Mouse (Mus musculus) retina, postnatal 7 days (tissue): Measurements from ENCODE around the gene Ndufb7.
A peak's percentile ranks its signal among the peaks of the same experiment; 100 is the strongest.

Experiments
- DNase-seq: peaks from one replicate; pipeline ENCODE4 v3.0.0-alpha.2; 2012; ENCODE audit warnings: low read depth, low spot score

Ndufb7 gene

GRCm38 (mm10) chr8:83602650-83603029 lies 36.2 kb downstream of the Ndufb7 start:
- no peak for DNase-seq

- peak; percentile 98 for DNase-seq
Measured at GRCm38 (mm10) chr8:83607661-83608397, 41.4 kb downstream of the Ndufb7 start, which contains the start of the genes Tecr and Dnajb1. Tecr (minus strand) TSS chr8:83607971. Dnajb1 (plus strand) TSS chr8:83608193.

GRCm38 (mm10) chr8:83608398-83608829 lies 41.9 kb downstream of the Ndufb7 start:
- peak; percentile 63 for DNase-seq

GRCm38 (mm10) chr8:83609086-83609485 lies 42.6 kb downstream of the Ndufb7 start:
- DNase-seq = no peak

- DNase-seq = no peak
Measured at GRCm38 (mm10) chr8:83609547-83610180, 43.2 kb downstream of the Ndufb7 start.

GRCm38 (mm10) chr8:83611921-83612320 lies 45.5 kb downstream of the Ndufb7 start:
- no peak for DNase-seq

- no peak for DNase-seq
Measured at GRCm38 (mm10) chr8:83613695-83614094, 47.2 kb downstream of the Ndufb7 start.

GRCm38 (mm10) chr8:83616625-83617024 lies 50.2 kb downstream of the Ndufb7 start:
- no peak for DNase-seq

- no peak for DNase-seq
Measured at GRCm38 (mm10) chr8:83617111-83617510, 50.6 kb downstream of the Ndufb7 start.

- DNase-seq = no peak
Measured at GRCm38 (mm10) chr8:83618566-83618965, 52.1 kb downstream of the Ndufb7 start.

GRCm38 (mm10) chr8:83619568-83620285 lies 53.3 kb downstream of the Ndufb7 start:
- DNase-seq = no peak
